Mouse (Mus musculus) ovary, postnatal 36 days (tissue): ENCODE data around the gene Slc22a14.
"Not testable (repeated sequence)": the region's sequence is repeated elsewhere in the genome, so short reads cannot be mapped to it uniquely, and the experiment has no call there.

Experiments
- DNase-seq: peaks from one replicate; pipeline ENCODE4 v3.0.0; 2022; ENCODE audit warnings: low spot score, mixed read lengths

Gene Slc22a14

GRCm38 (mm10) chr9:119365284-119365683 lies at the start of gene Slc22a14:
Gene Slc22a14, minus strand, starts transcription at chr9:119365553.
- DNase-seq: no peak

- DNase-seq: no peak
Observed at GRCm38 (mm10) chr9:119409864-119410263, 44.5 kb upstream of the Slc22a14 start.

- no peak for DNase-seq
Observed at GRCm38 (mm10) chr9:119408898-119409664, 43.7 kb upstream of the Slc22a14 start.

DNA sequence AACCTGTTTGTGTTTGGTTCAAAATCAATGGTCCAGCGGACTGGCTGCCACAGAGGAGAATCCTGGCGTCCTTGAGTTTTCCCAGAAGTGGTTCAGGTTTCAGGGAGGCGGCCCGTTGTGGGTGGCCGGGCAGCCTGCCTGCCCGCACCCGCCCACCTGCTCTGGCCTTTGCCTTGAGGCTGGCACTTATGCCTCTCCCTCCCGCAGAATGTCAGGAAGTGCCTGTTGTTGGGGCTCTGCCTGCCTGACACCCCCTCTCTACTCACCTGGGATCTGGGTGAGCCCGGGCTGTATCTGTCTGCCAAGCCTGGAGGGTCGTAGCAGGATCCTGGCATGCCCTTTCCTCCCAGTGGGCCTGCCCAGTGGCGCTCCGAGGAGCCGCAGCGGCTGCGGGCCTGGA lies 42.5 kb upstream of the Slc22a14 start:
- DNase-seq: no peak

DNA sequence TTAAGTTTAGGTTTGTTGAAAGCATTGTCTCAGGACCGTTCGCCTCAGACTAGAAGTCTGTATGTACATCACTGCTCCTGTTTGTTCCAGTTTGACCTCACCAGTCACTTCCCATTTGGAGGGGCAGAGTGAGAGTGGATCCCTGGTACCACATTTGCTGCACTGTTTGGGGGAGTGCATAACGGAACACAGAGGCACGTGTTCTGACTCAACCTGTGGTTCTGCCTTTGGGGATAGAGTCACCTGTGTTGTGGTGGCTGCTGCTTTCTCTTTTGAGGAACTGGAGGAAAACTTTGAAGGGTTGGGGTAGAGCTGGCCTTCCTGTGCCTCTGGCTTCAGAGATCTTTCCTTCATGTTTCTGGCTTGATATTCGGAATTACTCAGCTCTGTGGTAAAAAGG lies 38.7 kb upstream of the Slc22a14 start:
- DNase-seq: no peak

GRCm38 (mm10) chr9:119403236-119403641 lies 37.9 kb upstream of the Slc22a14 start:
- DNase-seq: peak; percentile 57

DNA sequence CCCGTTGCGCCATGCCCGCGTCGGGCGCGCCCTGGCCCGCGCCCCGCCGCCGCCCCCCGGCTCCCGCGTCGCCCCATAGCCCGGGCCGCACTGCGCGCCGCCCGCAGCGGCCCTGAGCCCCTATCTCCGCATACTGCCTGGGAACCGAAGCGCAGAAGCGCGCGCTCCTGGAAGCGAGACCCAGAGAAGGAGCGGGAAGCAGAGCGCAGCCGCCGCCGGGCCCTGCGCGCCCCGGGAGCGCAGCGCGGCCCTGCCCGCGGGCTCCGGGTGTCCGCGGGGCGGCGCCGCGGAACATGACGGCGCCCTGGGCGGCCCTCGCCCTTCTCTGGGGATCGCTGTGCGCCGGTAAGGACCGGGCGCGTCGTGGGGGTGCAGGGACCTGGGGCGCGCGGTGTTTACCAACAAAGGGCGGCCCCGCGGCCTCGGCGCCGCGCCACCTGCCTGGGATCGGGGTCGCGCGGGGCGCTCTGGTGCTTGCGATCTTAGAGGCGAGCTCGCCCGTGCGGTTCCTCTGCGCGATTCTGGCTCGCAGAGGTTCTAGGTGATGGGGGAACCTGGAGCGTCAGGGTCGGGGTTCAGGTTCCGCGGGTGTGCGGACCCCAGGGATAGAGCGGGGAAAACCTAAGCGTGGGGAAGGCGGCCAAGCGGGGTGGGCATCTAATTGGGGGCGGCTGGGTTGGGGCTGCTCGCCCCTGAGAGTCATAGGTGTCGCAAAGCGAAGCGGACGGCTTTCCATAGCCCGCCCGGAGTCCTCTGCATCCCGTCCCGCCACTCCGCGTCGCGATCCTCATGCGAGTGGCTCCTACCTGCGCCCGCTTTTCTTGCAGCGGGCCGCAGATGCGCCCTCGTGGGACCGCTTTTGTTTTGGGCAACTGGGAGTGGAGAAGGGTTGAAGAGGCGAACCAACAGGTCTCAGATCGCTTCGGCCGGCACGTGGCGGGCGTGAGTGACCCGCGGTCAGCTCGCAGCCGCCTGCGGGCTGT lies 37.2 kb upstream of the Slc22a14 start:
- peak; percentile 71 for DNase-seq

- DNase-seq: peak; percentile 96
Observed at GRCm38 (mm10) chr9:119401801-119402214, 36.5 kb upstream of the Slc22a14 start, which contains the start of gene Acvr2b. Gene Acvr2b, plus strand, starts transcription at chr9:119402118.

GRCm38 (mm10) chr9:119401351-119401750 lies 36.0 kb upstream of the Slc22a14 start:
- DNase-seq: no peak

DNA sequence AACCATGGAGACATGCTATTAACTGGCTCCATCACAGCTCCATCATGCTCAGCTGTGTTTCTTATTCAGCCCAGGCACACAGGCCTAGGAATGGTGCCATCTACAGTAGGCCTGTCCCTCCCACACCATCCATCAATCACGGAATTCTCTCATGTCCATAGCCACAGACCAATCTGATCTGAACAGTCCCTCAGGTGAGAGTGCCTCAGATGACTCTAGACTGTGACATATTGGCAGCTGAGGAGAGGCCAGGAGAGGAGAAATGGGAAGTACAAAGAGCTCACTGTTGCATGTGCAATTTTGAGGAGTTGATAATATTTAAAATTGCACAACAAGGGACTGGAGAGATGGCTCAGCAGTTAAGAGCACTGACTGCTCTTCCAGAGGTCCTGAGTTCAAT lies 29.5 kb upstream of the Slc22a14 start:
- no peak for DNase-seq

DNA sequence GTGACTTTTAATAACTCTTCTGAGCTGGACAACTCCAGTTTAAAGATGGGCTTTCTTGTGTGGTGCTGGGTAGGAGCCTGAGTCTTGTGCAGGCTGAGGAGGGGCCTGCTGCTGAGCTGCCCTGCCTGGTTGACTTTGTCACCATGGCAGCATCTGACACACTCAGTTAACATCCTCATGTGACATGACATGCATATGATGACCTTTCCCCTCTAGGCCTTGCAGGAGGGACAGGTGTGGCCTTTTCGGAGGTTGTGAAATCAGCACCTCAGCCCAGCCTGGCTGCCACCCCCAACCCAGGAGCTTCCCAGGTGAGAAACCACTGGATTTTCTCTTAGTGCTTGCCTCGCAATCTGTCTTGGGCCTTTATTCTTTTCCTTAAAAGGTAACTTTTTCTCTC lies 24.9 kb upstream of the Slc22a14 start:
- no peak for DNase-seq

DNA sequence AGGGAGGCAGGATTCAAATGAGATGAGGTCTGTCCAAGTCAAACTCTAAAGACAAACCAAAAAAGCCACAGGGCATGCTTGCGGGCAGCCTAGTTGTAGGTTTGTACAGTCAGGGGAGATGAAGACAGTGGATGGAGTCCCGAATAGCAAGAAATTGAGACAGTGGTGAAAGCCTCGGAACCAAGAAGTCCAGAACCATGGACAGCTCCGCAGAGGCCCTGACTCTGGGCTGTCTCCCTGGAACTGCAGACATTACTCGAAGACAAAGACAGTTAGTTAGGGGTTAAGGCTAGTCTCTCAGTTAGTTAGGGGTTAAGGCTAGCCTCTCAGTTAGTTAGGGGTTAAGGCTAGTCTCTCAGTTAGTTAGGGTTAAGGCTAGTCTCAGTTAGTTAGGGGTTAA lies 23.6 kb upstream of the Slc22a14 start:
- DNase-seq: peak; percentile 20

- no peak for DNase-seq
Observed at GRCm38 (mm10) chr9:119382603-119383002, 17.2 kb upstream of the Slc22a14 start.

GRCm38 (mm10) chr9:119378231-119378630 lies 12.9 kb upstream of the Slc22a14 start:
- DNase-seq: no peak

DNA sequence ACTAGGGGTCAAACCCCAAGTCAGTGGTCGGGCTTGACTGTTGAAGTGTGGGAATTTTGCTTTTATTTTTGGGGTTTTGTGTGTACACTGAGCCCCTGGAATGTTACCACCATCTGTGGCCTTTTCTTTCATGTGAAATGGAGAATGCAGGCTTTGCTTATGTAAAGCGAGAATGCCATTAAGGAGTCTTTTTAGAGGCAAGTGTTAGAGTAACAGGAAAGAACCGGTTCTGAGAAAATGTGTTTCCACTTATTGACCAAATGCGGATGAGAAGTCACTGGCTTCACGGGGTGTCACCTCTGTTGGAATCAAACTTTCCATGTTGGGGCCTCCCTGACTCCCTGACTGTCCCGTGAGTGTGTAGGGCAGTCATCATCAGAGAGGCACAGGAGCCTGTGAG lies 10.2 kb upstream of the Slc22a14 start:
- no peak for DNase-seq

DNA sequence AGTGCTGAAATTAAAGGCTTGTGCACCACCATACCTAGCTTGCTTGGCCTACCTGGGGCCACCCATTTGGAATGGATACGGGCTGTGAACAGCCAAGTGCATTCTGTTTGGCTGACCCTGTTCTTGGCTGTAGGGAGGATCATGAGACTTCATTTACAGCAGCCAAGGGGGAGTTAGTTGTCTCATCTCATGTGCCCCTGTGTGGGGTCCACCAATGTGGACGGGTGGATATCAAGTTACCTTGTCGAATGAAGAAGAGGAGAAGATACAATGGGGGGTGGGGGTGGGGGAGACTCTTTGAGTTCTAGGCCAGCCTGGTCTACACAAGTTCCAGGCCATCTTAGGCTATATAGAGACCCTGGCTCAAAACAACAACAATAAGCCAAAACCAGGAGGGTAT lies 9.7 kb upstream of the Slc22a14 start:
- no peak for DNase-seq

- no peak for DNase-seq
Observed at GRCm38 (mm10) chr9:119371251-119371650, 5.9 kb upstream of the Slc22a14 start.

DNA sequence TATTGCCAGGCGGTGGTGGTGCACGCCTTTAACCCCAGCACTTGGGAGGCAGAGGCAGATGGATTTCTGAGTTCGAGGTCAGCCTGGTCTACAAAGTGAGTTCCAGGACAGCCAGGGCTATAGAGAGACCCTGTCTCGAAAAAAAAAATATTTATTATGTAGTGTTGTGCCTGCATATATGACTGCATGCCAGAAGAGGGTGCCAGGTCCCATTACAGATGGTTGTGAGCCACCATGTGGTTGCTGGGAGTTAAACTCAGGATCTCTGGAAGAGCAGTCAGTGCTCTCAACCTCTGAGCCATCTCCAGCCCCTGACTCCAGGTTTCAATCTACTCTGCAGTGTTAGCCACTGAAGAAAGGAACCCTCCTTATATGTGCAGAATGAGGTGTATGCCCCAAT lies 5.4 kb upstream of the Slc22a14 start:
- DNase-seq: not testable (repeated sequence)

DNA sequence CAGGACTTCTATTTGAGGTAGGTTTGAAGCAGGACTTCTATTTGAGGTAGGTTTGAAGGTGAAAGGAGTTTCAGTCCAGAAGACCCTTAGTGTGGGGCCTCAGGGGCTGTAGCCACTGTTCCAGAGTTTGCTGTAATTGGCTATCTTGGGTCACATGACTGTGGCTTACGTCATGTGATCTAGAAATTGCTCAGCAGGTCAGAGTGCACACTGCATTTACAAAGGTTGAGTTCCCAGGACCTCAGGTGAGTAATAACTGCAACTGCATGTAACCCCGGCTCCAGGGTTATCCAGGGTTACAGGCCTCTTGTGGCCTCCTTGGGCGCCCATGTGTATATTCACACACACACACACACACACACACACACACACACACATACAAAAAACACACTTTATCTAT lies 3.0 kb upstream of the Slc22a14 start:
- no peak for DNase-seq

GRCm38 (mm10) chr9:119363229-119363628 lies 2.1 kb downstream of the Slc22a14 start:
- no peak for DNase-seq

DNA sequence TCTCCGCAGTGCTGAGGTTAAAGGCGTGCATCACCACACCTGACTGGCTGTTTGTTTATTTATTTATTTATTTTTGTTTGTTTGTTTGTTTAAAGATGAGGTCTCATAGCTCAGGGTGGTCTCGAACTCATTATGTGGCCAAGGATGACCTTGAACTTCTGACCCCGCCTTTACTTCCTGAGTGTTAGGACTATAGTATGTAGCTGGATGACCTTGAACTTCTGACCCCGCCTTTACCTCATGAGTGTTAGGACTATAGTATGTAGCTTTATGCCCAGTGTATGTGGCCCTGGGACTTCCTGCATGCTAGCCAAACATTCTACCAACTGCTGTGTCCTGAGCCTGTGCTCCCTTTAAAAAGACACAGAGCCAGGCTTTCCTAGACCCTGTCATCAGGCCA lies 3.9 kb downstream of the Slc22a14 start:
- DNase-seq: no peak

DNA sequence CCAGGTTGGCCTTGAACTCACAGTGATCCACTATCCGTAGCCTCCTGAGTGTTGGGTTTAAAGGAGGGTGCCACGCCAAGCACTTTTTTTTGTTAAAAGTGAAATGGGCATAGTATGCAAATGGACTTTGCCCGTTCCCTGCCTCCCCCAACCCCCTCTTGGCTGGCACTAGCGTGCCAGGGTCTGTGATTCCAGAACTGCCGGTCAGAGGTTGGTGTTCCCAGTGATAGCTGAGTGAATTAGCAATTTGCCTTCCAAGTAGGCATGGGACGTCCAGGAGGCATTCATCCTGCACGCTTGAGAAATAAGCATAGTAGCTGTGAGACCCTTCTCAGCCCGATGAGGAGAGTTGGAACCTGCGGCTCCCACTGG lies 7.3 kb downstream of the Slc22a14 start:
- no peak for DNase-seq
